Mouse (Mus musculus): ENCODE results near the gene Gm20388. TPM values are rescaled to one million over a fixed set of nuclear protein-coding genes. Genes with fewer than 3 reads are reported as not detected.

The Gm20388 gene
- polyA plus RNA-seq, 1 experiment = 23.9 TPM

- no peak for TF ChIP-seq POLR2A (IDR thresholded peaks at IDR 0.05; ENCODE audit: extremely low read depth, insufficient read depth, low read length)
- no peak for TF ChIP-seq CTCF (IDR thresholded peaks at IDR 0.05; ENCODE audit: extremely low read depth, insufficient read depth, low read length)
- Histone ChIP-seq H3K27ac (ENCODE audit: insufficient read depth, low read length) (no peak overlapping the region), H3K4me3 (ENCODE audit: insufficient read depth, low read length) (no peak overlapping the region), H3K4me1 (ENCODE audit: control insufficient read depth, insufficient read depth, low read length) (no peaks in the 10 kb centered on the region)
Measured at GRCm38 (mm10) chr8:120699079-120699478, 788.4 kb downstream of the Gm20388 start.

- Histone ChIP-seq H3K4me1 (ENCODE audit: control insufficient read depth, insufficient read depth, low read length) (no peaks in the 10 kb centered on the region), H3K4me3 (ENCODE audit: insufficient read depth, low read length) (no peak overlapping the region), H3K27ac (ENCODE audit: insufficient read depth, low read length) (peak overlapping the region; percentile 7; the same call in 1 of the 2 replicates)
- TF ChIP-seq CTCF (IDR thresholded peaks at IDR 0.05; ENCODE audit: extremely low read depth, insufficient read depth, low read length) (no peak), POLR2A (IDR thresholded peaks at IDR 0.05; ENCODE audit: extremely low read depth, insufficient read depth, low read length) (no peak)
Measured at GRCm38 (mm10) chr8:120699565-120699964, 788.9 kb downstream of the Gm20388 start.

GRCm38 (mm10) chr8:120700053-120700452, 789.4 kb downstream of the Gm20388 start:
- H3K27ac ChIP-seq (ENCODE audit: insufficient read depth, low read length) = peak overlapping the region; percentile 7; the same call in 1 of the 2 replicates
- no peaks in the 10 kb centered on the region for H3K4me1 ChIP-seq (ENCODE audit: control insufficient read depth, insufficient read depth, low read length)
- TF ChIP-seq POLR2A (IDR thresholded peaks at IDR 0.05; ENCODE audit: extremely low read depth, insufficient read depth, low read length) = no peak
- no peak for TF ChIP-seq CTCF (IDR thresholded peaks at IDR 0.05; ENCODE audit: extremely low read depth, insufficient read depth, low read length)
- H3K4me3 ChIP-seq (ENCODE audit: insufficient read depth, low read length) = no peak overlapping the region

- no peak overlapping the region for H3K4me3 ChIP-seq (ENCODE audit: insufficient read depth, low read length)
- H3K27ac ChIP-seq (ENCODE audit: insufficient read depth, low read length) = no peak overlapping the region
- TF ChIP-seq CTCF (IDR thresholded peaks at IDR 0.05; ENCODE audit: extremely low read depth, insufficient read depth, low read length) (no peak), POLR2A (IDR thresholded peaks at IDR 0.05; ENCODE audit: extremely low read depth, insufficient read depth, low read length) (no peak)
Measured at GRCm38 (mm10) chr8:120701758-120702465, 791.3 kb downstream of the Gm20388 start.

GRCm38 (mm10) chr8:120704203-120704602, 793.6 kb downstream of the Gm20388 start:
- H3K4me1 ChIP-seq (ENCODE audit: control insufficient read depth, insufficient read depth, low read length) = no peaks in the 10 kb centered on the region
- no peak overlapping the region for H3K4me3 ChIP-seq (ENCODE audit: insufficient read depth, low read length)
- H3K27ac ChIP-seq (ENCODE audit: insufficient read depth, low read length) = no peak overlapping the region
- TF ChIP-seq POLR2A (IDR thresholded peaks at IDR 0.05; ENCODE audit: extremely low read depth, insufficient read depth, low read length) (no peak), CTCF (IDR thresholded peaks at IDR 0.05; ENCODE audit: extremely low read depth, insufficient read depth, low read length) (no peak)

More at GRCm38 (mm10) chr8:120701758-120702465, 791.3 kb downstream of the Gm20388 start:
- H3K4me1 ChIP-seq (ENCODE audit: control insufficient read depth, insufficient read depth, low read length) = no peaks in the 10 kb centered on the region

GRCm38 (mm10) chr8:120705163-120705562, 794.5 kb downstream of the Gm20388 start:
- TF ChIP-seq POLR2A (IDR thresholded peaks at IDR 0.05; ENCODE audit: extremely low read depth, insufficient read depth, low read length) (no peak), CTCF (IDR thresholded peaks at IDR 0.05; ENCODE audit: extremely low read depth, insufficient read depth, low read length) (no peak)
- no peak overlapping the region for H3K4me3 ChIP-seq (ENCODE audit: insufficient read depth, low read length)
- H3K4me1 ChIP-seq (ENCODE audit: control insufficient read depth, insufficient read depth, low read length) = no peaks in the 10 kb centered on the region
- no peak overlapping the region for H3K27ac ChIP-seq (ENCODE audit: insufficient read depth, low read length)

- Histone ChIP-seq H3K27ac (ENCODE audit: insufficient read depth, low read length) (no peak overlapping the region), H3K4me1 (ENCODE audit: control insufficient read depth, insufficient read depth, low read length) (no peaks in the 10 kb centered on the region), H3K4me3 (ENCODE audit: insufficient read depth, low read length) (no peak overlapping the region)
- TF ChIP-seq POLR2A (IDR thresholded peaks at IDR 0.05; ENCODE audit: extremely low read depth, insufficient read depth, low read length) = no peak
- no peak for TF ChIP-seq CTCF (IDR thresholded peaks at IDR 0.05; ENCODE audit: extremely low read depth, insufficient read depth, low read length)
Measured at GRCm38 (mm10) chr8:120706193-120706592, 795.6 kb downstream of the Gm20388 start.

GRCm38 (mm10) chr8:120709176-120709575, 798.5 kb downstream of the Gm20388 start:
- Histone ChIP-seq H3K4me3 (ENCODE audit: insufficient read depth, low read length) (no peak overlapping the region), H3K27ac (ENCODE audit: insufficient read depth, low read length) (no peak overlapping the region), H3K4me1 (ENCODE audit: control insufficient read depth, insufficient read depth, low read length) (no peaks in the 10 kb centered on the region)
- TF ChIP-seq POLR2A (IDR thresholded peaks at IDR 0.05; ENCODE audit: extremely low read depth, insufficient read depth, low read length) (no peak), CTCF (IDR thresholded peaks at IDR 0.05; ENCODE audit: extremely low read depth, insufficient read depth, low read length) (no peak)

GRCm38 (mm10) chr8:120715200-120715599, 804.6 kb downstream of the Gm20388 start:
- Histone ChIP-seq H3K4me1 (ENCODE audit: control insufficient read depth, insufficient read depth, low read length) (no peaks in the 10 kb centered on the region), H3K27ac (ENCODE audit: insufficient read depth, low read length) (no peak overlapping the region), H3K4me3 (ENCODE audit: insufficient read depth, low read length) (no peak overlapping the region)
- no peak for TF ChIP-seq CTCF (IDR thresholded peaks at IDR 0.05; ENCODE audit: extremely low read depth, insufficient read depth, low read length)
- no peak for TF ChIP-seq POLR2A (IDR thresholded peaks at IDR 0.05; ENCODE audit: extremely low read depth, insufficient read depth, low read length)

- TF ChIP-seq CTCF (IDR thresholded peaks at IDR 0.05; ENCODE audit: extremely low read depth, insufficient read depth, low read length) (no peak), POLR2A (IDR thresholded peaks at IDR 0.05; ENCODE audit: extremely low read depth, insufficient read depth, low read length) (no peak)
- Histone ChIP-seq H3K27ac (ENCODE audit: insufficient read depth, low read length) (no peak overlapping the region; the same call in 1 of the 2 replicates), H3K4me3 (ENCODE audit: insufficient read depth, low read length) (no peak overlapping the region), H3K4me1 (ENCODE audit: control insufficient read depth, insufficient read depth, low read length) (no peaks in the 10 kb centered on the region)
Measured at GRCm38 (mm10) chr8:120715996-120716680, 805.5 kb downstream of the Gm20388 start.

All from cortical plate, adult 2 months (tissue).